Mouse (Mus musculus) liver, postnatal 0 days (tissue): ENCODE results near the gene Ankmy2.

ENCODE experiments used
- CTCF ChIP-seq: sonication (generic); IDR thresholded peaks from 2 replicates; pipeline ENCODE4 v1.5.1; 2016; ENCODE audit warnings: antibody characterized with exemption, low read depth
- EP300 ChIP-seq: IDR thresholded peaks from 2 replicates; pipeline ENCODE4 v1.6.1; 2016; ENCODE audit warnings: antibody characterized with exemption, low read depth, mild to moderate bottlenecking

GRCm38 (mm10) chr12:36119244-36119643 lies 37.7 kb upstream of the Ankmy2 start:
- TF ChIP-seq CTCF (no peak), EP300 (no peak)
